Mouse (Mus musculus): ENCODE data around the gene Gnat1.
A peak's percentile ranks its signal among the peaks of the same experiment; 100 is the strongest.

The Gnat1 gene

GRCm38 (mm10) chr9:107675671-107676301, 3.7 kb downstream of the Gnat1 start:
- DNase-seq (ENCODE audit: extremely low spot score) = peak; percentile 84

DNA sequence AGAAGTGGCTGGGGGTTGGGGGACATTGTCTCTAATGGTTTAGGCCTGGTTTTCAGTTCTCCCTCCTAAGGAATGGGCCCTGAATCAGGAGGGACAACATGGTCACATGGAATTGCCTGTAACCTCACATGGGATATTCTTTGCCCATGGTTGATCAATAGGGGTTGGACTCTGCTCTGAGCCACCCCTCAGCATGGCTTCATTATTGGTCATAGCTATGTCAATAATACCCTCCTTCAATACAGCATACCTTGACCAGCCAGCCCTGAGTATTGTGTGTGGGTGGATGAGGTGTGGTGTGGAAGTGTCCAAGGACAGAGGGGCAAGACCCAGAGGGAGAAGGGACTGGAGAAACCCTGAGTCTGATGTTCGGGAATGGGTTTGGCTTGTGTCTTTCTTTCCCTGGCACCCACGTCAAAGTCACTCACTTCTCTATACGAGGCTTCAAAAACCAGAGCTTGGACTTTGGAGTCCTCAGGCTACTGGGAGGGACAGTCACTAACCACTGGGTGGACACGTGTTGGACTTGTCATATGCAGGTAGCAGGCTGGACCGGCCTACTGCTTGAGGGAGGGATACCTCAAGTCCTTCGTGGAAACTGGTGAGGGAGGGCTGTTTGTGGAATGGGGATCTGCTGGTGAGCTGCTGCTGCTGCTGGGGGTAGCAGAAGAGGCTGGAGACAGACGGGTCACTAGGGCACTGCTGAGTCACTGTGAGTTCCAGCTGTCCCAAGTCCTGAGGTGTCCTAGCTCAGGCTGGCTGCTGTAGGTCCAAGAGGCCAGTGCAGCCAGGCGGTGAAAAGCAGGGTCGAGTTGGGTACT, 4.7 kb downstream of the Gnat1 start:
- no peak for DNase-seq (ENCODE audit: extremely low spot score)

DNA sequence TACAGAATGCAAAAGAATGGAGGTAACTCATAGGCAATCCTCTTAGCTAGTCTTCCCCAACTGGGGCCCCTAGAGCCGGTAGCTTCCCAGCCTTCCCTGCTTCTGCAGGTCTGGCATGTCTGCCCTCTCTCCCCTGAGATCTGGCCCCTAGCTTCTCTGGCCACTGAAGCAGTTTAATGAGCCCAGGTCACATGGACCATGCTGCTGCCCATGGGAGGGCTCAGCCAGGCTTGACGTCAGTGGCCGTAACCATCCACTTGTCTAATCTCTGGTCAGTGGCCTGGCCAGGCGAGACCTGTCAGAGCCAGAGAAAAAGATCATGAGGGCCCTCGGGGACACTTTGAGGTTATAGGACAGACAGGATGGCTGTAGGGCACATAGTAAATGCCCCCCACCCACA, 9.3 kb downstream of the Gnat1 start:
- DNase-seq (ENCODE audit: extremely low spot score) = no peak

DNA sequence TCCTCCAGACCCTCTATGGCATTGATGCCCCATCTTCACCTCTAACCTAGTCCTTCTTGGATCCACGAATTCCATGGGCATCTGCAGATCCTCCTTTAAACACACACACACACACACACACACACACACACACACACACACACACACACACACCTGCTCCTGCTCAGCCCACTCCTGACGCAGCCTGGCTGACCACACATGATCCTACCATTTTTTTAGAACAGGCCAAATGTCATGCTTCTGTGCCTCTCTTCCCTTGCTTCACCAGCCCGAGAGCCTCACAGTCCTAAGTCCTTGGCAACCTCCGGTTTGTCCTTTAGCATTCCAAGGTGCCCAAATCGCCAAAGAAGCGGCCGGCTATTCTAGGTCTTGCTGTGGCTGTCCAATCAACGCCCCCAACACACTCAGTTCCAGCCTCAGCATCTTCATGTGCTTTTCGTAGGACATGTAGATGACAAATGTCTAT, 10.0 kb downstream of the Gnat1 start, which contains the start of gene Slc38a3:
TSS of gene Slc38a3 (minus strand) at position 51 of the 466 bp plus-strand sequence.
- no peak for DNase-seq (ENCODE audit: extremely low spot score)

- DNase-seq (ENCODE audit: extremely low spot score) = no peak
Measured at GRCm38 (mm10) chr9:107668916-107669315, 10.6 kb downstream of the Gnat1 start.

GRCm38 (mm10) chr9:107668011-107668410, 11.5 kb downstream of the Gnat1 start:
- no peak for DNase-seq (ENCODE audit: extremely low spot score)

DNA sequence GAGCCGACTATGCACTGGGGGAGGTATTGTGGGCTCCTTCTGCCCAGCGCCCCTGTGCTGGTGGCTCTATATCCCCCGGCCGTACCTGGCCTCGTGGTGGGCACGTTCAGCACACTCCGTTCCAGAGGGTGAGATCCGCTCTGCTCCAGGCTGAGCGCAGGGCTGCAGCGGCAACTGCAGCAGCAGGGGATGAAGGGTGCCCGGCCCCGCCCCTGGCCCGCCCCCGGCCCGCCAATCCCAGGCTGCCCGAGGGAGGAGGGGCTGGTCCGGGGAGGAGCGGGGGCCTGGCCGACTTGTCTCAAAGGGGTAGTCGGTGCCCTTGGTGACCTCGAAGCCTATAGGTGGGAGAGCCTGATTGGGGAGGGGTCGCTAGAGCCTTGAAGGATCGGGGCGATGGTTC, 12.3 kb downstream of the Gnat1 start:
- DNase-seq (ENCODE audit: extremely low spot score) = peak; percentile 92

DNA sequence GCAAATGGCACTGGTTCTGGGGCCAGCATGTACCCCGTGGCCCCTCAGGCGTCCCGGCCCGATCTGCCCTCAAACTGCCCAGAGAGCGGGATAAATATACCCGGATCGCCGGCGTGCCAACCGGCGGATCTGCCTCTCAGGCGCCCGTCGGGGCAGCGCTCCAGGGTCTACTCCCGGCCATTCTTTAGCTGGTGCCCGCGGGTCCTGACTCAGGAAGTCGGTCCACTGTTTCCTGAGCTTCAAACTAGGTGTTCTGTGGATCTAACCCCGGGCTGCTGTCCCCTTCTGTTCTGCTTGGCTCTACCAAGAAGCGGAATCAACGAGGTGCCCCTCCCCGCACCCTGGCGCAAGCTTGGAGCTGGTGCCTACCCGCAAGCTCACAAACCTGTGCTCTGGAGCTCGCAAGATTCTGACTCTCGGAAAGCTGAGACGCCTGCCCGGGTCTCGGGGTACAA, 12.7 kb downstream of the Gnat1 start:
- no peak for DNase-seq (ENCODE audit: extremely low spot score)

DNA sequence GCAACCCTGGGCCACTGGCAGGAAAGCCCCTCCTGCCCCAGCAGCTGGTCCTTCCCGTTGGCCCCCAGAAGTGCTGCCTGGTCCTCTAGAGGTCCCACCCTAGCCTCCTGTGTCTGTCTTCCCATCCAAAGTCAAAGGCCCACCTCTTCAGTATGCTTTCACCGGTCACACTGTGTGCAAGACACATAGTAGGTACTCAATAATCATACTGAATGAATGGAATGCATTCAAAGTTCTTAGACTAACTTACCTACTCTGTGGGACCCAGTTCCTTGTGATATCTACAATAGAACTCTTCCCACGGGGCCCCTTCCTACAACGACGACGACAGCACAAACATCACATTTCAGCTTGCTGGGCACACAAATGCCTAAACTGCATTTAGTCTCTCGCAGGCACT, 14.2 kb downstream of the Gnat1 start:
- DNase-seq (ENCODE audit: extremely low spot score) = no peak

DNA sequence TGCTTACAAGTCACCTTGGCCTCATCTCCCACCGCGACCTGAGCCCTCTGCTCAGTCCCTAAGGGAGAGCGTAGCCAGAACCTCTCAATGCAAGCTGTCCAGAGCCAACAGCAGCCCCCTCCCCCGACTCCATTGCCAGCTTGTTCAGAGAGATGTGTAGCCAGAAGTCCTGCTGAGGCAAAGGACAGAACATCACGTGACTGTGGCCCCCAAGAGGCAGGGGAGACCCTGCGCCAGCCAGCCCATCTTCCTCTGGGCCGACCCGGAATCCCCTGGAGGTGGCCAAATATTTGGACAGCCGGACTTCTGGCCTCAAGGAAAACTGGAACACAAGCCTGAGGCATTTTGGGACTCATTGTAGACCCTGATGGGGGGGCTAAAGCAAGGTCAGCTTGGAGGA, 16.0 kb downstream of the Gnat1 start:
- peak; percentile 36 for DNase-seq (ENCODE audit: extremely low spot score)

- DNase-seq (ENCODE audit: extremely low spot score) = no peak
Measured at GRCm38 (mm10) chr9:107662342-107662741, 17.2 kb downstream of the Gnat1 start.

- DNase-seq (ENCODE audit: extremely low spot score) = no peak
Measured at GRCm38 (mm10) chr9:107660777-107661176, 18.7 kb downstream of the Gnat1 start.

DNA sequence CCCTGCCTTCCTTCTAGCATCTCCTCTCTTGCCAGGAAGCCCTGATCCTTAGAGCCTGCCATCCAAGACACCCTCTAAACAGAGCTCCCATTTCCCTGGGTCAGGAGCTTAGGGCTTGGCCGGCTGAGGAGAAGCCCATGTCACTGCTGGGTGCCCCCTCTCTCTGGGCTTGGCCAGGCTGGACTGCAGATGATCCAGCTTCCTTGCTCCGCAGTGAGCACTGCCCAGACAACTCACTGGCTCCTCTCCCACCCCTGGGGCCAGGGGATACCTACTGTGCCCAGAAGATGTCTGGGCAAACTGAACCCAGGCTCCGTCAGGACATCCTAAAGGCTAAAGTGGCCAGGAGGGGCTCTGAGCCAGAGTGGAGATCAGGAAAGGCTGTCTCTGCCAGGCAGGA, 19.6 kb downstream of the Gnat1 start:
- no peak for DNase-seq (ENCODE audit: extremely low spot score)

GRCm38 (mm10) chr9:107659551-107659950, 20.0 kb downstream of the Gnat1 start:
- DNase-seq (ENCODE audit: extremely low spot score) = no peak

DNA sequence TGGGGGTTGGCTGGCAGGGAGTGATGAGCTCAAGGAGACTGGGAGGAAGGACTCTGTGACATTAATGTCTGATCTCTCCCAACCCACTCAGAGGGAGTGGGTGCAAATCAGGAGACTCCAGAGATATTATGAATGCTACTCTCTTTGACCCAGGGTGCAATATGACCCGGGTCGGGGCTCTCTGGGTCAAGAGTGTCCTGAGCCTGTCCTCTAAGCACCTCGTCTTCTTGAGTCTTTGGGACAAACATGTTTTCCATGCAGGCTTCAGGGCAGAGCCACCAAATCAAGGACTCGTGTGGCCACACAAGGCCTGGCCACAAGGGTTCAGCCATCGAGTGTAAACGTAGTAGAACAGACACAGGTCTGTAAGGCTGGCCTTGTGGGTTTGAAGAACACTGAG, 21.4 kb downstream of the Gnat1 start:
- no peak for DNase-seq (ENCODE audit: extremely low spot score)

DNA sequence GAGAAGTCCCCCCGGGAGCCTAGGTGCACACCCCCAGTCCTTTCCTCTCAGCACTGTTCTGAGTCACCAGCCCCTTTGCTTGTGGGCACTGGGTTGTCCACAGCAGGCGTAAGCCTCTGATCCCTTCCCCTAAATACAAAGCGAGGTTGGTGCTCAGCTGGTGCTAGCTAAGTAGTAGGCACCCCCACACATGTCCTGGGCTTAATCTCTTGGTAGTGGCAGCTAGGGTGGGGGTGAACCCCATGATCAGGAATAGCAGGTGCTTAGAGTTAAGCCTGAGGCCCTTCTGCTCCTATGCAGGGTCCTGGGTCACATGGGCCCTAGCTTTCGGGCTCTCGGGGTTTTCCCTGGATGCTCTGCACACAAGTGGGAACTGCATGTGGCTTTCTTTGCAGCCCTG, 22.4 kb downstream of the Gnat1 start:
- DNase-seq (ENCODE audit: extremely low spot score) = no peak

- no peak for DNase-seq (ENCODE audit: extremely low spot score)
Measured at GRCm38 (mm10) chr9:107654585-107654984, 24.9 kb downstream of the Gnat1 start.

DNA sequence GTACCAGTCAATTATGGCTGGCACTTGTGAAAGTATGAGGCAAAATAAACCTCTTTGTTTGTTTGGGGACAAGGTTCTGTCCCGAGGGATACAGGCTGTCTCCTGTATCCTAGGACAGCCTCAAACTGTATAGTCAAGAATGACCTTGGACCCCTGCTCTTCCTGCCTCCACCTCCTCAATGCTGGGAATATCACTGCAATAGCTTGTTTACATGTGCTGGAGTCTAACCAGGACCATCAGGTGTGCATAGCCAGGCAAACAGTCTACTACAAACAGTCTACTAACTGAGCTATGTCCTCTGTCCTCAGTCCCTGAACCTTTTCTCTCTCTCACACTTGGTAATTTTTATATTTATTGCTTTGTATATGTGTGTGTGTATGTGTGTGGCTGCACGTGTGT, 26.0 kb downstream of the Gnat1 start:
- DNase-seq (ENCODE audit: extremely low spot score) = no peak

- no peak for DNase-seq (ENCODE audit: extremely low spot score)
Measured at GRCm38 (mm10) chr9:107650708-107651481, 28.6 kb downstream of the Gnat1 start.

DNA sequence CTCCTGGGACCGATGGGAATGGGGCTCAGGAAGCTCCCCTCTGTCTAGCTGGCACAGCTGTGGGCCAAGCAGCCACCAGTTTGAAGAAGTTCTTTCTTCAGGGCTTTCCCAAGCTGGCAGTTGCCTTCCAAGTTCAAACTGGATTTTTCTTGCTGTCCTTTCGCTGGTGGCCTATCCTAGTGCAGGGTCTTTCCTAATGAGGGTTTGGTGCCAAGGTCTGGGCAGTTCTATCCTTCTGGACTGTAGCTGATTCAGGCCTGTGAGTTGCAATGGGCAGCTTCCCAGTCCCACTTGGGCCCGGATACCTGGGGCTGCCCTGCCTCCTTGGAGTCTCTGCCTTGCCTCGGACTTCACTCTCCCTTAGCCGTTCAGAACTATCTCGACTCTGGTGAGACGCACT, 29.3 kb downstream of the Gnat1 start:
- DNase-seq (ENCODE audit: extremely low spot score) = no peak

DNA sequence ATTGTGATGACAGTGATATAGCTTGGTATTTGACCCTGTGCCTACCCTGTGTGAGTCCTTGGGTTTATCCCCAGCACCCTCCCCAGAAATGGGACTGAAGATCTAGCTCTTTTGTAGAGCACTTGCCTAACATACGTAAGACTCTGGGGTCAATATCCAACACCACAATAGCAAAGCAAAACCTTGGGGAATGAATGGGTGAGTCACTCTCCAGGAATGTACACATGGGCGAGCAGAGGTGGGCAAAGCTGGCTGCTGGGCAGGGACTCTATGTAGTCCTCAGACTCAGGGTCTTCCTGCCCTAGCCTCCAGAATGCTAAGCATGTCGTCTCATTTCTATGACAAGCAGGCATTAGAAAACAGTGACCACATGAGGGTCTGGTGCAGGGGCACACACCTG, 30.7 kb downstream of the Gnat1 start:
- no peak for DNase-seq (ENCODE audit: extremely low spot score)

- DNase-seq (ENCODE audit: extremely low spot score) = no peak
Measured at GRCm38 (mm10) chr9:107646975-107647374, 32.5 kb downstream of the Gnat1 start.
